Mouse (Mus musculus): ENCODE measurements at regions not wholly inside any gene's neighbourhood (a gene's known extent, or its start where the extent isn't known, plus 50 kb on each side); places are given as distances from the start of the nearest gene placed in this dataset.

GRCm38 (mm10) chr2:51443946-51444345, 183.4 kb upstream of the Tas2r134 start:
- Histone ChIP-seq H3K36me3 (replicated peaks; ENCODE audit: insufficient read depth, low read length) (no peaks in the 10 kb centered on the region), H3K4me1 (ENCODE audit: insufficient read depth) (no peaks in the 10 kb centered on the region), H3K9ac (replicated peaks) (no peak overlapping the region), H3K27ac (ENCODE audit: low read depth) (no peak overlapping the region), H3K27me3 (ENCODE audit: insufficient read depth, low read length) (no peaks in the 10 kb centered on the region), H3K4me2 (ENCODE audit: low read depth, low read length) (no peak overlapping the region), H3K9me3 (ENCODE audit: low read length) (no peaks in the 10 kb centered on the region), H3K4me3 (ENCODE audit: low read depth, low read length) (no peak overlapping the region)
- DNase-seq (no peak), ATAC-seq (no peak)
- WGBS (ENCODE audit: insufficient replicate concordance), result 62% methylated on average over 3 of the region's 3 CpGs
- no peak for TF ChIP-seq CTCF (IDR thresholded peaks at IDR 0.05; ENCODE audit: low read depth)
- no peak for TF ChIP-seq EP300 (IDR thresholded peaks at IDR 0.05; ENCODE audit: low read depth)

DNA sequence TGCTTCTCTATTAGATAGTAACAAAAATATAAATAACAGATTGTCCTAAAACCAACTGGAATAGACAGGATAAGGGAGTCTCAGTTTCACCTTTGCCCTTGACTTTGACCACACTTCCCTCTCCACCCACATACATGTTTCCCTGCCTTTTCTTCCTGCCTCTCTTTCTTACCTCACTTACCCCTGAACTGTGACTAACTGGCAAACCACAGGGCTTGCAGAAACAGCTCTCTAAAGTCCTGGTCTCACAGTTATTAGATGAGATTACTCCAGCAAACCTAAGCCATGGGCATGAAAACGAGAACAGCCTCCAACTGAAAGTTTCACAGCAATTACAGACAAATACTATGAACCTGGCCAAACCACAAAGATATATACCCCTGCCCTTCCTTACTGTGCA, 188.3 kb upstream of the Tas2r134 start:
- Histone ChIP-seq H3K9ac (replicated peaks) (no peak overlapping the region), H3K36me3 (replicated peaks; ENCODE audit: insufficient read depth, low read length) (no peaks in the 10 kb centered on the region), H3K27ac (ENCODE audit: low read depth) (no peak overlapping the region), H3K9me3 (ENCODE audit: low read length) (no peaks in the 10 kb centered on the region), H3K4me3 (ENCODE audit: low read depth, low read length) (no peak overlapping the region), H3K4me1 (ENCODE audit: insufficient read depth) (no peaks in the 10 kb centered on the region), H3K4me2 (ENCODE audit: low read depth, low read length) (no peak overlapping the region), H3K27me3 (ENCODE audit: insufficient read depth, low read length) (no peaks in the 10 kb centered on the region)
- 42% methylated on average over 1 of the region's 1 CpGs for WGBS (ENCODE audit: insufficient replicate concordance)
- ATAC-seq, result no peak
- DNase-seq, result no peak
- no peak for TF ChIP-seq CTCF (IDR thresholded peaks at IDR 0.05; ENCODE audit: low read depth)
- no peak for TF ChIP-seq EP300 (IDR thresholded peaks at IDR 0.05; ENCODE audit: low read depth)

DNA sequence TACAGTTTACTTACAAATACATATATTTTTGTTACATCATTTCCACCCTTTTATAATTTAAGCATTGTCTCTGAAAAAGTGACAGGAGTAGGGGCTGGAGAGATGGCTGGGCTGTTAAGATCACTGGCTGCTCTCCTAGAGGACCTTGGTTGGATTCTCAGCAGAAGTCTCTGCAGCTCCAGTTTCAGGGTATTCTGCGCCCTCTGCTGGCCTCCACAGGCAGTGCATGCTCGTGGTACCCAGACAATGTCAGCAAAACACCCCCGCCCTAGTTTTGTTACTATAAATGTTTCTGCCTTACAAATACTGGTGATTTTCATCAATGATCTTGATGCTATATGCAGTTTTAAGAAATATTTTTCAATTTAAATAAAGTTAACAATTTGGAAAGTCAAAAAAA, 190.7 kb upstream of the Tas2r134 start:
- ATAC-seq (no peak), DNase-seq (peak; percentile 52)
- Histone ChIP-seq H3K4me1 (ENCODE audit: insufficient read depth) (no peaks in the 10 kb centered on the region), H3K27ac (ENCODE audit: low read depth) (no peak overlapping the region), H3K9ac (replicated peaks) (no peak overlapping the region), H3K4me2 (ENCODE audit: low read depth, low read length) (no peak overlapping the region), H3K4me3 (ENCODE audit: low read depth, low read length) (no peak overlapping the region), H3K27me3 (ENCODE audit: insufficient read depth, low read length) (no peaks in the 10 kb centered on the region), H3K9me3 (ENCODE audit: low read length) (no peaks in the 10 kb centered on the region), H3K36me3 (replicated peaks; ENCODE audit: insufficient read depth, low read length) (no peaks in the 10 kb centered on the region)
- TF ChIP-seq EP300 (IDR thresholded peaks at IDR 0.05; ENCODE audit: low read depth), result no peak
- peak; percentile 70 for TF ChIP-seq CTCF (IDR thresholded peaks at IDR 0.05; ENCODE audit: low read depth)
- 47% methylated on average over 3 of the region's 3 CpGs for WGBS (ENCODE audit: insufficient replicate concordance)

- Histone ChIP-seq H3K4me2 (ENCODE audit: low read depth, low read length) (no peak overlapping the region), H3K9me3 (ENCODE audit: low read length) (no peaks in the 10 kb centered on the region), H3K36me3 (replicated peaks; ENCODE audit: insufficient read depth, low read length) (no peaks in the 10 kb centered on the region), H3K27me3 (ENCODE audit: insufficient read depth, low read length) (no peaks in the 10 kb centered on the region), H3K27ac (ENCODE audit: low read depth) (no peak overlapping the region), H3K9ac (replicated peaks) (no peak overlapping the region), H3K4me1 (ENCODE audit: insufficient read depth) (no peaks in the 10 kb centered on the region), H3K4me3 (ENCODE audit: low read depth, low read length) (no peak overlapping the region)
- TF ChIP-seq CTCF (IDR thresholded peaks at IDR 0.05; ENCODE audit: low read depth), result no peak
- ATAC-seq (no peak), DNase-seq (no peak)
- WGBS (ENCODE audit: insufficient replicate concordance), result 80% methylated on average over 3 of the region's 3 CpGs
Observed at GRCm38 (mm10) chr2:51431564-51431963, 195.7 kb upstream of the Tas2r134 start.

- ATAC-seq, result no peak
- TF ChIP-seq EP300 (IDR thresholded peaks at IDR 0.05; ENCODE audit: low read depth) (no peak), CTCF (IDR thresholded peaks at IDR 0.05; ENCODE audit: low read depth) (no peak)
- H3K4me2 ChIP-seq (ENCODE audit: low read depth, low read length), result no peak overlapping the region
- no peak overlapping the region for H3K4me3 ChIP-seq (ENCODE audit: low read depth, low read length)
- WGBS (ENCODE audit: insufficient replicate concordance), result 58% methylated on average over 5 of the region's 5 CpGs
- H3K36me3 ChIP-seq (replicated peaks; ENCODE audit: insufficient read depth, low read length), result no peaks in the 10 kb centered on the region
- no peaks in the 10 kb centered on the region for H3K4me1 ChIP-seq (ENCODE audit: insufficient read depth)
- no peaks in the 10 kb centered on the region for H3K9me3 ChIP-seq (ENCODE audit: low read length)
- H3K27ac ChIP-seq (ENCODE audit: low read depth), result no peak overlapping the region
- no peak for DNase-seq
- no peaks in the 10 kb centered on the region for H3K27me3 ChIP-seq (ENCODE audit: insufficient read depth, low read length)
- H3K9ac ChIP-seq (replicated peaks), result no peak overlapping the region
Observed at GRCm38 (mm10) chr2:51429716-51430115, 197.6 kb upstream of the Tas2r134 start.

GRCm38 (mm10) chr2:51422442-51422841, 204.9 kb upstream of the Tas2r134 start:
- WGBS (ENCODE audit: insufficient replicate concordance), result 75% methylated on average over 6 of the region's 6 CpGs
- Histone ChIP-seq H3K9ac (replicated peaks) (no peak overlapping the region), H3K27ac (ENCODE audit: low read depth) (no peak overlapping the region), H3K36me3 (replicated peaks; ENCODE audit: insufficient read depth, low read length) (no peaks in the 10 kb centered on the region), H3K4me2 (ENCODE audit: low read depth, low read length) (no peak overlapping the region), H3K9me3 (ENCODE audit: low read length) (no peaks in the 10 kb centered on the region), H3K4me1 (ENCODE audit: insufficient read depth) (no peaks in the 10 kb centered on the region), H3K4me3 (ENCODE audit: low read depth, low read length) (no peak overlapping the region), H3K27me3 (ENCODE audit: insufficient read depth, low read length) (no peaks in the 10 kb centered on the region)
- DNase-seq, result no peak
- TF ChIP-seq EP300 (IDR thresholded peaks at IDR 0.05; ENCODE audit: low read depth) (no peak), CTCF (IDR thresholded peaks at IDR 0.05; ENCODE audit: low read depth) (no peak)
- ATAC-seq, result no peak

Measured in liver, postnatal 0 days (tissue).